Mouse (Mus musculus) cortical plate, adult 2 months (tissue): Measurements from ENCODE around the gene Gpr27. TPM values are rescaled to one million over a fixed set of nuclear protein-coding genes. Genes with fewer than 3 reads are reported as not detected.
A peak's percentile ranks its signal among the peaks of the same experiment; 100 is the strongest.

ENCODE experiments used
- H3K27ac ChIP-seq: fragments of 200-500 bp; 2 replicates; pipeline ENCODE4 v1.5.1; 2012; ENCODE audit warnings: low read length, control low read depth, inconsistent platforms; ENCODE audit not compliant: insufficient read depth
- H3K4me1 ChIP-seq: fragments of 200-500 bp; 2 replicates; pipeline ENCODE4 v1.6.1; 2011; ENCODE audit warnings: low read length; ENCODE audit not compliant: control insufficient read depth, insufficient read depth
- H3K4me3 ChIP-seq: fragments of 200-500 bp; 2 replicates; pipeline ENCODE4 v1.5.1; 2011; ENCODE audit warnings: mild to moderate bottlenecking, low read length, control low read depth; ENCODE audit not compliant: insufficient read depth
- CTCF ChIP-seq: fragments of 200-500 bp; IDR thresholded peaks from 2 replicates; pipeline ENCODE4 v1.5.1; 2011; ENCODE audit warnings: mild to moderate bottlenecking, control low read depth, low read length; ENCODE audit not compliant: insufficient read depth; ENCODE audit errors: extremely low read depth
- POLR2A ChIP-seq: fragments of 200-500 bp; IDR thresholded peaks from 2 replicates; pipeline ENCODE4 v1.6.1; 2011; ENCODE audit warnings: mild to moderate bottlenecking, low read length, control low read depth; ENCODE audit not compliant: insufficient read depth; ENCODE audit errors: extremely low read depth
- polyA plus RNA-seq: library from polyadenylated mRNA; depleted of rRNA; stranded (reverse); fragments of >200 nt; gene quantifications from 2 replicates; pipeline ENCODE4 v1.2.3, GENCODE M21; 2012

Gene Gpr27
- polyA plus RNA-seq, 1 experiment = 21.6 TPM

DNA sequence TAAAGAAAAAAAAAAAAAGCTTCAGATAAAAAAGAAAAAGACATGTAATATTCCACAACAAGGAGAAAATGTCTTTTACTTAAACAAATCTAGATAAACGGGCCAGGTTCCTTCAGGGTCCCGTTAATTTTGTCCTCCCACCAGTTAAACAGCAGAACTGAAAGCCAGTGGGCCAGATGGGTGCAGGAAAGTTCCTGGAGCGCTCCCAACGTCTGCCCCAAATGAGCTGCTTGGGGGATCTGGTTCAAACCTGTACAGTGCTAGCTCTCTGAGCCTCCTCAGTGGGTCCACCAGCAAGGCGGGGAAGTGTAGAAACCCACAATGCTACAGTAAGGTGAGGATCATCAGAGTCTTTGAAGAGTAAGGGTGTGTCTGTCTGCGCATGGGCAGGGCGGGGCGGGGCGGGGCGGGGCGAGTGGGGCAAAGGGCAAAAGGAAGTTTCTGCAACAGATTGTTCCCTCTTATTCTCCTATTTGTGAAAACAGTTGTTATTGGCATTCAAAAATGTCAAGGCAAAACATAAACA lies 19.2 kb downstream of the Gpr27 start:
- Histone ChIP-seq H3K4me3 (no peak overlapping the region), H3K4me1 (no peaks in the 10 kb centered on the region), H3K27ac (no peak overlapping the region)
- TF ChIP-seq CTCF (no peak), POLR2A (no peak)

DNA sequence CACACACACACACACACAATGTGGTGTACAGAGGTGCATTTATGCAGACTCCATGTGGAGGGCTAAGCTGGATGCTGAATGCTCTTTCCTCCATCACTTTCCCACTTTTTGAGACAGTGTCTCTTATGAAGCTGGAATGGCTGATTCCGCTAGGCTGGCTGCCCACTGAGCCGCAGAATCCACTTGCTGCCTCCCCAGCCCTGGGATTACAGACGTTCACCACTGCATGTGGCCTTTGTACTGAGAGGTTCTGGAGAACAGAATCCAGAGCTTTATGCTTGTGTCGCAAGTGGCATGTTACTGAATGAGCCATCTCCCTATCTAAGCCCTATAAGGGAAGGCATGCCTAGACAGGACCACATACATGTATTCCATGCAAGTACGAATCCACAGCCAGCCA lies 20.8 kb downstream of the Gpr27 start:
- TF ChIP-seq POLR2A (no peak), CTCF (no peak)
- H3K4me1 ChIP-seq = no peaks in the 10 kb centered on the region
- no peak overlapping the region for H3K27ac ChIP-seq
- H3K4me3 ChIP-seq = no peak overlapping the region

DNA sequence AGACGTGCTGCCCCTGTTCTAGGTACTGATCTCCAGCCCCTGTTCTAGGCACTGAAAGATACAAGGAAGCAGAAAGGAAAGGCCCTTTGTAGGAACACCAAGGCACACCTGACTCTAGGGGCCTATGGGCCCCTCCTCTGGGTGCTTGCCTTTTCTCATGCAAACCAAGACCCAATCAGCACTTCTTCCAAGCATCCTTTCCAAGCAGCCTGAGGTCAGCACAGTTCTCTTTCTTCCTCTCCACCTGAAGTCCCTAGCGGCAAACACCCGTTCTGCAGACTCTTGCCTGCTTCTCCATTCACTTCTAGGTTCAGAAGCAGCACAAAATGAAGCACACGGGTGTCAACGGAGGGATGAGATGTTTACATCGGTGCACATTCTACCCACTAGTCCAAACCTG lies 22.7 kb downstream of the Gpr27 start:
- Histone ChIP-seq H3K4me1 (no peaks in the 10 kb centered on the region), H3K27ac (no peak overlapping the region), H3K4me3 (no peak overlapping the region)
- no peak for TF ChIP-seq POLR2A
- TF ChIP-seq CTCF = no peak

DNA sequence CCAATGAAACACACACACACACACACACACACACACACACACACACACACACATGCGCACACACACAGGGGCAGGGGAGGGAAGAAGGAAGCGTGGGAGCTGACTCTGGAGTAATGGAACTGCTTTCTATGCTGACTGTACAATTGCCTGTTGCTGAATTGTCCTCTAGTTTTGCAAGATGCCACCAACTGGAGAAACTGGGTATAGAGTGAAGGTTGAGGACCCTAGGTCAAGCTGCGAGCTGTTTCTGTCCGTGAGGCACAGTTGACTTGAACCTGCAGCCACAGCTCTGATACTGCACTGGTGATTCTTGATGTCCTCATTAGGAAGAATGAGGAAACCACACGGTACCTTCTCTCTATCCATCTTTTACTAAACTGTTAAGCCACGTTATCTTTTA lies 23.4 kb downstream of the Gpr27 start:
- H3K4me3 ChIP-seq = no peak overlapping the region
- H3K4me1 ChIP-seq = no peaks in the 10 kb centered on the region
- TF ChIP-seq CTCF = no peak
- TF ChIP-seq POLR2A = no peak
- no peak overlapping the region for H3K27ac ChIP-seq

DNA sequence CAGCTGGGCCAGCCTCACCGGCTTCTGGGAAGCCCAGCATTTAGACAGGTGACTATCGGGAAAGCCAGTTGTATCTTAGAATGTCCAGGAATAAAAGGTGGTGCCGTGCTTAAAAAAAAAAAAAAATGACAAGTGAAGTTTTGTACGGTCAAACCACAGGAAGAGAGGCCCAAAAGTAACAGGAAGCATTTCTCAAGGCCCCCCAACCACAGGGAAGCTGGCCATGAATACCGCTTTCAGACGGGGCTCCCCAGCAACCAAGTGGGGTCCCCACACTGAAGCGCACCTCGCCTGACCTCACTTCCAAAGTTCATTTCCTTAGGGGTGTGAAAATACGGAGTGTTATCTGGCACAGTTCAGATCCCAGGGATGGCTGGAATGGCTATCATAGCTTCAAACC lies 28.6 kb downstream of the Gpr27 start:
- no peaks in the 10 kb centered on the region for H3K4me1 ChIP-seq
- TF ChIP-seq POLR2A (no peak), CTCF (no peak)
- H3K4me3 ChIP-seq = no peak overlapping the region
- no peak overlapping the region for H3K27ac ChIP-seq

DNA sequence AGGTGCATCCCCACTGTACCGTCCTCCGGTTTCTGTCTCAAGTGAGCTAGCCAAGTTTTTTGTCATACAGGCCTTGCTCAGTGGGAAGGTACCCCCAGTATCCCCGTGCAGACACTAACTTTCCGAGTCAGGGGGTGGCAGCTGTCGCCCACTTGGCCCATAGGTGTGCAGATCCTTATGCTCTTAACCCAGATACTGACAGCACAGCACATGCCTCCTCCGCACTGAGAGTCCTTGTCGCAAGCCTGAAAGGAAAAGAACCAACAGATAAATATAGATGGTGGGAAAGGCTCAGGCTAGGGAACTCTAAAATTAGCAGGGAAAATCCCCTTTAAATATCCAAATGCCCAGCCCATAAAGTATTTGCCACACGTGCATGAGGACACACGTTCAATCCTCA lies 29.9 kb downstream of the Gpr27 start:
- Histone ChIP-seq H3K4me3 (no peak overlapping the region), H3K27ac (no peak overlapping the region), H3K4me1 (no peaks in the 10 kb centered on the region)
- no peak for TF ChIP-seq POLR2A
- TF ChIP-seq CTCF = no peak

DNA sequence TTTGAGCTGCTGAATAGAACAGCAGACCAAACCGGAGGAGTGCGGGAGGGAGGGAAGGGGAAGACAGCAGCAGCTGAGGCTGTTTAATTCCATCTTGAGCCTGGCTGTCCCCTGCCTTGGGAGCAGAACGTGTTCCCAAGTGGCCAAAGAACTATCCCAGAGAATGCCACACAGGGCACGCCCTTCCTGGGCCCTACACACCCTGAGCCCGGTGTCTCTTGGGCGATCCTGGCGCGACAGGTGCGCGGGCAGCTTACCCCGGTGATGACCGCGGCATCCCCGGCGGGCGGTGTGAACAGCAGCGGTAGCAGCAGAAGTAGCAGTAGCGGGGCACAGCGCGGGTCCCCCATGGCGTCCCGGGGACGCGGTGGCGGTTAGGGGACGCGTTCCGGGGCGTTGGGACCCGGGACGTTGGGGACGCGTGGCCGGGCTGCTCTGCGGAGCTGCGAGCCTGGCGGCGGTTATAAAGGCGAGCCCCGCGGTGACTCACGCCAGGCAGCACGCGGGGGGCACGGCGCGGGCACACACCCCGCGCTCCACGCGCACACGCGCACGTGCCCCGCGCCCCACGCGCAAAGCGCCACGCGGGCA lies 33.6 kb downstream of the Gpr27 start, which contains the start of gene Prok2:
Prok2 (minus strand) TSS at position 422 of the 591 bp plus-strand sequence.
- Histone ChIP-seq H3K4me1 (no peaks in the 10 kb centered on the region), H3K27ac (no peak within 1 kb of the TSS), H3K4me3 (peak within 1 kb of the TSS; percentile 28)
- no peak for TF ChIP-seq CTCF
- no peak for TF ChIP-seq POLR2A

DNA sequence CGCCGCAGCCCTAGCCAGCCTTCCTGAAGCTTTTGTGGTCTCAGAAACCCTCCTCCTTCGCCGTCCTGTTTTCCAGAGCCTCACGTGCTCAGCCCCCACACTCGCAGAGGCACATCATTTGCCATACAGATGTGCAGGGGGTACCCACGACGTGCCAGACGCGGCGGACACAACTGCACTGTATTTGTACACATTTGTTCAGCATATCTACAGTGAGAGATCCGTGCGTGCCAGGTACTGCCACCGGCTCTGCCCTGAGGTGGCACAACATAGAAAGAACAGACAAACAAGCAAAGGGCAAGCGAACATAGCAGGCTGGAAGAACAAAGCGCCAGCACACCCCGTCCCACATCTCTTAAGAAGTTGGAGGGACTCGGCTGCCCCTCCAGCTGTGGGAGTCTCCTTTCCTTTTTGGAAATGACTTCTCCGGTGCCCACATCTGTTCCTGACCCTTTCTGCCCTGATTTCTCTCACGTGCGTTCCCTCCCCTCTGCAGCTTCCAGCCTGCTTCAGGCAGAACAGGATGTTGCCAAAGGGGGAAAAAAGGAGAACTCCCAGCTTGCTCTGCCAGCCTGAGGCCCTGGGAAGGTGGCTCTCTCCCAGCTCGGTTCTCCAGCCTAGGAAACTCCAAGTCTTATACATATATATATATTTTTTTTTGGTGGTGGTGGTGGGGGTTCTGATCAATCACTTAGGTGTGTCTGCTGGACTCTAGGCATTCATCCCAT lies 34.3 kb downstream of the Gpr27 start:
- no peak overlapping the region for H3K27ac ChIP-seq
- H3K4me3 ChIP-seq = peak overlapping the region; percentile 28; the same call in 1 of the 2 replicates
- no peaks in the 10 kb centered on the region for H3K4me1 ChIP-seq
- TF ChIP-seq POLR2A (no peak), CTCF (no peak)

DNA sequence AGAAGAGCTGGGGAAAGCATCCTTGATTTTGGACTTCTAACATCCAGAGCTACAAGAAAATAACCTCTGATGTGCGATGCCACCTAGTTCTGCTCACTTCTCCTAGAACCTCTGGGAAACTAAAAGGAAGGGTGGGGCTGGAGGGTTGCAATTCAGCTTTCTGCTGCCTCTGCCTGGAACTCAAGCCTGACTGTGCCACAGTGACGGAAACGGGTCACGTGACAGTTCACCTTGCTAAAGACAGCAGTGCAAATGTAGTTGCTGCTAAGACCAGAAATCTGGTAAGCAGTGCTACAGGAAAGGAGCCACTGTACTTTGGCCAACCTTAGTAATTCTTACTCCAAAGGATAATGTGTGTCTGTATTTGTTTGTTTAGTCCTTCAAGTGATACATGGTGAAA lies 37.4 kb downstream of the Gpr27 start:
- Histone ChIP-seq H3K27ac (no peak overlapping the region), H3K4me1 (no peaks in the 10 kb centered on the region)
- no peak for TF ChIP-seq POLR2A
- no peak for TF ChIP-seq CTCF

DNA sequence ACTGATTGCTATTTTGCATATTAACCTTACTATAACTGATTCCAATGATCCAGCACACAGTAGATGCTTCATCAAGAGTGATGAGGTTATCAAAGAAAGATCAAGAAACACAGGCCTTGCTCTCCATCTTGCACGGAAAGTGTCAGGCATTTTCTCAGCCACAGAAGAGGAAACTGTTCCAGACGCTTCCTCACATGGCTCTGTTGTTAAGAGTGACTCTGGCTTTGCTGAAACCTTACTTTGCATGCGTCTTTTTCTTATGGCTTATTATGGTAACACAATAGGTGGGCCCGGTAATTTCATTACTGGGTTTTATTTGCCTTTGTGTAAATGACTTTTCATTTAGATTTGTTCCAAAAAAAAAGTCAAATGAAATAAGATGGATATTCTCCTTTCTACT lies 39.4 kb downstream of the Gpr27 start:
- Histone ChIP-seq H3K4me3 (no peak overlapping the region), H3K4me1 (no peaks in the 10 kb centered on the region), H3K27ac (no peak overlapping the region)
- TF ChIP-seq POLR2A (no peak), CTCF (no peak)

More for the DNA sequence above, 37.4 kb downstream of the Gpr27 start:
- H3K4me3 ChIP-seq = no peak overlapping the region
